Mouse (Mus musculus): ENCODE data around the gene Tnrc6b. TPM values are rescaled to one million over a fixed set of nuclear protein-coding genes. Genes with fewer than 3 reads are reported as not detected.

Gene Tnrc6b
- polyA plus RNA-seq (2012; rRNA removed) = 6.3 and 8.8 TPM in 2 replicates
- 8.1 and 8.9 TPM in 2 replicates for polyA plus RNA-seq (2014; fragmentation: Nextera tagmentation; extraction: Ambion mirVana)

DNA sequence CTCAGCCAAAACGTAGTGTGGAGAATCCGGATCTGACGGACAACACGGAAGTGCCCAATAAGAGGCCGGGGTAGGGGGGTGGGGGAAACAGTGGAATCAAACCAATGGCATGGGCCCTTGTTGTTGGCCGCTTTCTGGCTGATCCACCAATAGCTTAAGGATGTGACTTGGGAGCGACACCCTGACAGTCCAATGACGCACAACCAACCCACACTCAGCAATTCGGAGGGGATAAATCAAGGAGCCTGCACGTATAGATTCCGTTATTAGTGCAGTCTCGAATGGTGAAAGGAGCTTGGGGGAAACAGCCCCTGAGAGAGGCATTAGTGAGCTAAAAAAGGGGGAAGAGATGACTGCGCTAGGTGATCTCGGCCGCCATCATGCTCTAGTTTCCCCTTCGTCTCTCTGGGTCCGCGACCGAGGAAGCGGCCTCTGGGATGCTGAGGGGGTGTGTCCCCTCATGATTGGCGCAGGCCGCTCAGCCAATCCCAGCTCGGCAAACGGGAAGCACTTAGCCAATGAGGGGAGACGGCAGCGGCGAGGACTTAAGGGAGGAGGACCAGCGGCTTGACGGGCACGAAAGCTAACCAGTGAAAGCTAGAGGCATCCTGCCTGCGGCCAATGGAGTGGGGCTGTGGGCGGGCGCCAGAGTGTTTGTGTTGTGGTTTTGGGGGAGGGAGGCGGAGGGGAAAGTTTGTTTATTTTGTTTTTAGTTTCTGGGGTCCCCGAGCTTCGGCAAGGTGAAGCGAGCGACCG, at the start of gene Tnrc6b:
TSS of gene Tnrc6b (plus strand) at position 706 of the 756 bp plus-strand sequence.
- Histone ChIP-seq H3K9ac (replicated peaks) (peak within 1 kb of the TSS; percentile 77), H3K4me1 (replicated peaks; ENCODE audit: control insufficient read depth in 2 of 2, insufficient read depth in 2 of 2, low read length in 1 of 2) (peaks cover 11 to 15% of the 10 kb centered on the region in 2 experiments), H3K4me3 (ENCODE audit: insufficient read depth in 1 of 2, low read depth in 2 of 2, low read length in 2 of 2) (peak within 1 kb of the TSS; percentile 71 to 89), H3K27me3 (ENCODE audit: control insufficient read depth, insufficient read depth, low read length) (no peaks in the 10 kb centered on the region), H3K36me3 (replicated peaks; ENCODE audit: control insufficient read depth, insufficient read depth, low read depth) (no peaks in the 10 kb centered on the region), H3K4me2 (ENCODE audit: low read depth) (peak within 1 kb of the TSS; percentile 88), H3K9me3 (ENCODE audit: control insufficient read depth, low read length) (no peaks in the 10 kb centered on the region), H3K27ac (peak within 1 kb of the TSS; percentile 86)
- WGBS (ENCODE audit: insufficient replicate concordance) = under 1% methylated on average over 38 of the region's 39 CpGs
- no peak for TF ChIP-seq CTCF (IDR thresholded peaks at IDR 0.05; ENCODE audit: low read depth)
- TF ChIP-seq EP300 (IDR thresholded peaks at IDR 0.05; ENCODE audit: low read depth) = peak; percentile 45
- peak; percentile 96 for ATAC-seq (ENCODE audit: insufficient read depth)
- peak; percentile 99 to 100 (median 99) for DNase-seq (ENCODE audit: low read depth in 3 of 3, low spot score in 3 of 3)

GRCm38 (mm10) chr15:80664444-80664843, 46.7 kb upstream of the Tnrc6b start:
- Histone ChIP-seq H3K4me3 (ENCODE audit: insufficient read depth in 1 of 2, low read depth in 2 of 2, low read length in 2 of 2) (no peak overlapping the region), H3K27ac (no peak overlapping the region), H3K27me3 (ENCODE audit: control insufficient read depth, insufficient read depth, low read length) (no peaks in the 10 kb centered on the region), H3K4me1 (replicated peaks; ENCODE audit: control insufficient read depth in 2 of 2, insufficient read depth in 2 of 2, low read length in 1 of 2) (no peaks in the 10 kb centered on the region), H3K9me3 (ENCODE audit: control insufficient read depth, low read length) (no peaks in the 10 kb centered on the region), H3K36me3 (replicated peaks; ENCODE audit: control insufficient read depth, insufficient read depth, low read depth) (no peaks in the 10 kb centered on the region), H3K9ac (replicated peaks) (no peak overlapping the region), H3K4me2 (ENCODE audit: low read depth) (no peak overlapping the region)
- TF ChIP-seq EP300 (IDR thresholded peaks at IDR 0.05; ENCODE audit: low read depth) = no peak
- TF ChIP-seq CTCF (IDR thresholded peaks at IDR 0.05; ENCODE audit: low read depth) = no peak
- no peak for DNase-seq (ENCODE audit: low read depth in 3 of 3, low spot score in 3 of 3)
- WGBS (ENCODE audit: insufficient replicate concordance) = 55% methylated on average over 4 of the region's 4 CpGs
- ATAC-seq (ENCODE audit: insufficient read depth) = no peak

GRCm38 (mm10) chr15:80671295-80672252, 39.5 kb upstream of the Tnrc6b start, which contains the start of gene Fam83f:
Gene Fam83f, plus strand, starts transcription at chr15:80671847.
- H3K9me3 ChIP-seq (ENCODE audit: control insufficient read depth, low read length) = no peaks in the 10 kb centered on the region
- no peak for DNase-seq (ENCODE audit: low read depth in 3 of 3, low spot score in 3 of 3)
- H3K4me1 ChIP-seq (replicated peaks; ENCODE audit: control insufficient read depth in 2 of 2, insufficient read depth in 2 of 2, low read length in 1 of 2) = peaks cover 0 to 7% of the 10 kb centered on the region in 2 experiments; a peak in 3 of 4 replicates
- H3K27me3 ChIP-seq (ENCODE audit: control insufficient read depth, insufficient read depth, low read length) = peaks cover 26% of the 10 kb centered on the region
- WGBS (ENCODE audit: insufficient replicate concordance) = 9% methylated on average over 85 of the region's 85 CpGs
- peak within 1 kb of the TSS; percentile 55 for H3K4me2 ChIP-seq (ENCODE audit: low read depth)
- ATAC-seq (ENCODE audit: insufficient read depth) = peak; percentile 33; the same call in 1 of the 2 replicates
- no peak within 1 kb of the TSS for H3K9ac ChIP-seq (replicated peaks)
- no peaks in the 10 kb centered on the region for H3K36me3 ChIP-seq (replicated peaks; ENCODE audit: control insufficient read depth, insufficient read depth, low read depth)
- no peak within 1 kb of the TSS for H3K27ac ChIP-seq
- peak within 1 kb of the TSS in 1 of 2 experiments; percentile 32; a peak in 2 of 4 replicates for H3K4me3 ChIP-seq (ENCODE audit: insufficient read depth in 1 of 2, low read depth in 2 of 2, low read length in 2 of 2)
- TF ChIP-seq CTCF (IDR thresholded peaks at IDR 0.05; ENCODE audit: low read depth) (no peak), EP300 (IDR thresholded peaks at IDR 0.05; ENCODE audit: low read depth) (no peak)

DNA sequence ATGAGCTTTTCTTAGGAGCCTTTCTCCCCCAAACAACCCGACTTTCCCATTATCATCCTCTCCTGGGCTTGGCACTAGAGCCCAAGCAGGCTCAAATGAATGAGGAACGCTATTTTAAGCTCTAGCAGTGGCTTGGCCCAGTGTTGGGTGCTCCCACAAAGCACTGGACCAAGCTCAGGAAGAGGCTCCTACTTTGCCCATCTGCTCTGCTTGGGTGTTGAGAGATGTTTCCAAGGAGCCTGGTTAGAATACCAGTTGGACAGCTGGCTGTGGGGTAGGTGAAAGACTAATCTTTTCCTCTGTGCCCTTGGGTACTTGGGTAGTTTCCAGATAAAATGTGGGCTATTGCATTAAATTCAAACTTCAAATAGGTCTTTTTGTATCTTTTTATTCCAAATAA, 38.3 kb upstream of the Tnrc6b start:
- no peak overlapping the region for H3K4me3 ChIP-seq (ENCODE audit: insufficient read depth in 1 of 2, low read depth in 2 of 2, low read length in 2 of 2)
- TF ChIP-seq EP300 (IDR thresholded peaks at IDR 0.05; ENCODE audit: low read depth) (no peak), CTCF (IDR thresholded peaks at IDR 0.05; ENCODE audit: low read depth) (no peak)
- no peaks in the 10 kb centered on the region for H3K36me3 ChIP-seq (replicated peaks; ENCODE audit: control insufficient read depth, insufficient read depth, low read depth)
- ATAC-seq (ENCODE audit: insufficient read depth) = no peak
- DNase-seq (ENCODE audit: low read depth in 3 of 3, low spot score in 3 of 3) = no peak
- H3K4me1 ChIP-seq (replicated peaks; ENCODE audit: control insufficient read depth in 2 of 2, insufficient read depth in 2 of 2, low read length in 1 of 2) = peaks cover 0 to 7% of the 10 kb centered on the region in 2 experiments; a peak in 3 of 4 replicates
- WGBS (ENCODE audit: insufficient replicate concordance) = 49% methylated on average over 2 of the region's 2 CpGs
- no peak overlapping the region for H3K9ac ChIP-seq (replicated peaks)
- no peak overlapping the region for H3K27ac ChIP-seq
- no peak overlapping the region for H3K4me2 ChIP-seq (ENCODE audit: low read depth)
- H3K27me3 ChIP-seq (ENCODE audit: control insufficient read depth, insufficient read depth, low read length) = peaks cover 26% of the 10 kb centered on the region
- H3K9me3 ChIP-seq (ENCODE audit: control insufficient read depth, low read length) = no peaks in the 10 kb centered on the region
